Mouse (Mus musculus): ENCODE measurements at regions not wholly inside any gene's neighbourhood (a gene's known extent, or its start where the extent isn't known, plus 50 kb on each side); places are given as distances from the start of the nearest gene placed in this dataset.
A peak's percentile ranks its signal among the peaks of the same experiment; 100 is the strongest.

DNA sequence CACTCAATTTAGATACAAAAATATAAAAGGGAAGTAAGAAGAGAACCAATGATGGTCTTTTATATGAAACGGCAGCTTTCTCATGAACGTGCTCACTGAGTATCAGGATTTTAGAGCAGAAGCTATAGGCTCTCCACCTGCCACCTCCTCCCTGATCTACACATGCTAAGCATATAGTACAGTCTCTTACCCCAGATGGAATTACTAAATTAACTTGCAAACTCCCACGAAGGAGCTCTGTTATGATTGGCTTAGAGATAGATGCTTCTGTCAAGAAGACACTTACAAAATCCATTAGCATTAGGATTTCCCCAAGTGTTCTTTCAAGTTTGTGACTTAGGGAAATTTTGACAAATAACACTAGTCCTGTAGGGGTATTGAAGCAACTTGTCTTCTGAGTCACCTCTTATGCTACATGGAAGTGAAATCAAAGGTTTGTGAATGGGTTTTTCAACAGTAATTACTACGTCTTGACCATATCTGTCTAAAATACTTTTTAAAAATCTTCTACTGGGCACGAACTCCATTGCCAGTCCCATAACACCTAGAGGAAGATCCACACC lies 60.6 kb downstream of the Crygs start:
- DNase-seq (ENCODE audit: low read depth) = no peak

DNA sequence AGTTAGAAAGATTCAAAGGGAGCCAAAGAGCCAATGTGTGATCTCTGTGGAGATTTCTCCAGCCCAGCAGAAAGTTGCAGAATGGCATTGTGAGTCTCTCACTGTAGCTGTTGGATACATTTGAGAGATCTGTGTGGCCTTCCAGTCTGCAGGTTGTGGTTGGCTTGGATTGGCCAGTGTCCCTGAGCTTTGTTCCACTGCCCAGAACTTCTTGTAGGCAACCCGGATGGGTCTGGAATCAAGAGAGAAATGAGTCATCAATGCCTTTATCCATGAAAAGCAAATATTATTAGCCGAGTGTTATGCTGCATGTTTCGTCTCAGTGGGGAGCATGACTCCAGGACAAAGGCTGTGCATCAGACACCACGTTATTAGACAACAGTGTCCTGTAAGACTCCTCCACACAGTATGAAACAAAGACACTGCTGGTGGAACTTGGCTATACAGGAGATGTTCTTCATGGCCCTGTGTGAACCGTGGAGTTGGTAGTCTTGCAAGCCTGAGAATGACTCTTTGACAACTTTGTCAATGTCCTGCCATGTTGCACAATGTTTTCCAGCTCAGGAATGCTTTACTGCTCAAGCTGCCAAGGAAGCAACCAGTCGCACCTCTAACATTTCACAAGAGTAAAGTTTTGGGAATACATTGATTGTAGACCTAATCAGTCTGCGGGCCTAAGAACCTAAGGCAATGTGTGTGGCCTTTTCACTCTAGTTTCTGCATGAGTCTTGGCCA lies 67.1 kb downstream of the Crygs start:
- no peak for DNase-seq (ENCODE audit: low read depth)

DNA sequence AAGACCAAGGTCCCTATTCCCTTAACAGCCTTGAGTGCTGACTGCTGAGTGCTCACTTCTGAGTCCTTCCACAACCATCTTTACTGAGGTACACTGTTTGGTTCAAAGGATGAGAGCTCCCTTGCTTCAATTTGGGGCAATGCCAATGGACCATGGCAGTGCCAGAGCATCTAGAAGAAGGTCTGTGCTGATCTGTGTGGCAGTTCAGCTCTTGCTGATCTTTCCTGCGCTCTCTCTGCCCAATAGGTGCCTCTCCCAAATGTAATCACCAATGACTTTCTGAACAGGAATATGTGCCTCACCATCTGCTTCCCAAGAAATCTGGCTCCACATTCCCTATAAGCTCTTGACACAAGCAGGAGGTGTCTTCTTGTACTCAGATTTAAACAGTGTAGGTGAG lies 67.9 kb downstream of the Crygs start:
- no peak for DNase-seq (ENCODE audit: low read depth)

DNA sequence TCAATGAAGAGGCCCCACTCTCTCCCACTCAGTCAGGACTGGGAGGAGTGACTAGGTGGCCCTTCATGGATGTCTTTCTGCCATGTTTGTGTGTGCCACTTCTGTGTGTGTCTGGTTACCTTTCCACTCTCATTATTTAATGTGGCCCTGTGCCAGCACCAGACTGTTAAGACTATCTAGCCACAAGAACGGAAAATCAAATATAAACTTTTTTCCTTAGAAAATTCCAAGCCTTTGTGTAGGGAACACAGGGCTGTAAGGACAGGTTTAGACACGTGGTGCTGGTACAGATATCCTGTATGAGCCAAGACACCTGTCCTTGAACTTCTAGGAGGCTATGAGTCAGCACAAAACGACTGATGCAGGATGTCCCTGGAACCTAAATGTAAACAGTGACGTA lies 69.9 kb downstream of the Crygs start:
- no peak for DNase-seq (ENCODE audit: low read depth)

DNA sequence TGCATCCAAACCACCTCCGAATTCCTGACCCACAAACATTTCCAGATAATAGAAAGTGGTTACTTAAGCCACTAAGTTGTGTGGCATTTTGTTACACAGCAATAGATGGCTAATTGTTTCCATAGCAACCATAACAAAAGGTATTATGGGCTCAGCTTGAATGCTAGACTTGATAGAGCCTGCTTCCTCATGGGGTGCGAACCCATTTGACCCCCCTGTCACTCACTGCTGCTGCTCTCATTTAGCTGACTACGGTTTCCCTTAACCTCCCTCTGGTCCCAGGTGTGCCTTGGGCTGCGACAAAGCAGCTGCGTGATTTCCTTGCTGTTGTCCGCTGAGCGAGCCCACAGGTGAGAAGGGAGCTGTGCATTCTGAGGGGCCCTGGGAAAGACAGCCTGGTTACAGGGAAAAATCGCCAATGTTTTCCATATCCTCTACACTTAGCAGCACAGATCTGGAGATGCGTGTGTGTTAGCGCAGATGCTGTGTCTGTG lies 76.8 kb downstream of the Crygs start:
- DNase-seq (ENCODE audit: low read depth) = no peak

DNA sequence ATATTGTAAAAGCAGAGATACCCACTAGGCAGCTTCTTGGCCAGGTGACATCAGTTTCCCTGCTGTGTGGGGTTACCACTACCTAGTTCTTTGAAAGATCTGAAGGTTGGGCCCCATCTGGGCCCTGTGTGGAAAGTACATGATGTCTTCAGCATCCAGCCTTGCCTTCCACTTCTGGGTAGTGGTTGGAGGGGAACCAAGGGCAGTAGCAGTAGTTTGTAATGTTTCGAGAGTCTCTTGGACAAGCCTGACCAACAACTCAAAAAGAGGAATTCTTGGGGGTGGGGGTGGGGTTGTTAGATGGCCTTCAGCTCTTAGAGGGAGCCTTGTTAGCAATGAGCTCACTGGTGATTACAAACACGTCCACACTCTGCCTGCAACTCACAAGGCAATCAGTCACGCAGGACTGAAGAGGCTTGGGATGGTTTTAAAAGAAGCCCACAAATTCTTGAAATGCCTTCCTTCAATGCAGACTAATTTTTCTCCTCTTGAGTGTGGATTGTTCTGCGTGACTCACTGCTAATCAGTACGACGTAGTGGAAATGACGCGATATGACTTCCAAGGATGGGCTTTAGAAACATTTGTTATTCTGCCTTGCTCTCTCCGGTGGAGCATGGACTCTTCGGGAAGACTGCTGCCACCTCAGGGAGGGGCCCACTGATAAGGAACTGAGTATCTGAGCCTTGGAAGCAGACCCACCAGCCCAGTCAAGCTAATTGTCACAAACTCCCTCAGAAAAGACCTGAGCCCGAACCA lies 76.9 kb upstream of the Dgkg start:
- DNase-seq (ENCODE audit: low read depth) = no peak

DNA sequence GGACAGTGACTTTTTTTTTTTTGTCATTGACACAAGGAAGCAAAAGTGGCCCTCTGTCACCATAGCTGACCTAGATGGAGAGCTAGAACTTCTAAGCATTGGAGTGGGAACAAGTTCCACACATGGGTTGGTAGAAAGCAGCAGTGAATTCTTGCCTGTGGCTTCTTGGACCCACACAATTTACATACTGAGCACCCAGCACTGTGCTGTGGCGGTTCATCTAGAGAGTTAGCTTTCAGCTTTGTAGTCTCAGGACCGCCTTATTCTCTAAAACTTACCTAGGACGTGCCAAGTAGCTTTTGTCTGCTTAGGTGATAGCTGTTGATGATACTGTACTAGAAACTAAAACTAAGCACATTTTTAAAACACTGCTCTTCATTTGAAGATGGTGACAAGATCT lies 72.1 kb upstream of the Dgkg start:
- DNase-seq (ENCODE audit: low read depth) = no peak

DNA sequence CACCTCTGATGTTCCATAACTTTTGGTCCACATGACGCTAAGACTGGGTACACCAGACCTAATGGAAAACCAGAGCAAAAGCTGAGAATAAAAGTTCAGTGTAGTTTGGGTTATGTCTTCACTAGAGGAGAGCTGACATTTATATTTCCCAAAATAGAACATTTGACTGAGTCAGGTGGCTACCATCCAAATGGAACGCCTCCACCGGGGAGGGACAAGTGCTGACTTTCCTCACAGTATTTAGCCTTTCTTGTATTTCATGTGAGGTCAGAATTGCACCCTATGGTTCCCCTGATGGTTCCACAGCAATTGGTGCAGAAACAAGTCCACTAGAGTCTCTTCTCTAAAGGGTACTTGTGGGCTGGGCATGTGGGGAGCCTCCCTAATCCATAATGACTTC lies 68.2 kb upstream of the Dgkg start:
- no peak for DNase-seq (ENCODE audit: low read depth)

DNA sequence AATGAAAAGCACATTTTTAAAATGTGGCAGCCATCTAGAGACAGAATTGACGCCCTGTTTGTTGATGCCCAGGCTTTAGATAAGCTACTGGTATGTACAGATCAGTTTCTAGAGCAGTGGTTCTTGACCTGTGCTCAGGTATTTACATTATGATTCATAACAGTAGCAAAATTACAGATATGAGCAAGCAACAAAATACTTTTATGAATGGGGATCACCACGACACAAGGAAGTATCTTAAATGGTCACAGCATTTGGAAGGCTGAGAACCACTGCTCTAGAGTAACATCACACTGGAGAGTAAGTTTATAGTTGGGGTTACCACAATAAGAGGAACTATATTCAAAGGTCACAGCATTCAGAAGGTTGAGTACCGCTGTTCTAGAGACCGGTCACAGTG lies 66.3 kb upstream of the Dgkg start:
- DNase-seq (ENCODE audit: low read depth) = no peak

DNA sequence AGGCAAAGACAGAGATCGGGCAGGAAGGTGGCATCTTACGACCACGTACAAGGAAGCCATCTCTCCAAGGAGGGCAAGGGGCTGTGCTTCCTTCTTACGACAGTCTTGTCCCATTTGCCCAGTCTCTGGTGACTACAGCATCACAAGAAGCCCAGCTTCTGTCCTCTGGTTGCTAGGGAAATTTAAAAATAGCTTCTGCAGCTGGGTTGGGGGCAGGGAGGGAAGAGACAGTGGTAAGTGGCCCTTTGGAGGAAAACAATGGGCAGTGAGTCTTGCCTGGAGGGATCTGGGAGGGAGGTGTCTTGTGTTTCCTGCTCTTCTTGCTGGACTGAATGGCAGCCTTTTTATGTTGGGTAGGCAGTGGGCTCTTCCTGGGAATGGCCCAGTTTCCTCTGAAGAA lies 62.8 kb upstream of the Dgkg start:
- no peak for DNase-seq (ENCODE audit: low read depth)

DNA sequence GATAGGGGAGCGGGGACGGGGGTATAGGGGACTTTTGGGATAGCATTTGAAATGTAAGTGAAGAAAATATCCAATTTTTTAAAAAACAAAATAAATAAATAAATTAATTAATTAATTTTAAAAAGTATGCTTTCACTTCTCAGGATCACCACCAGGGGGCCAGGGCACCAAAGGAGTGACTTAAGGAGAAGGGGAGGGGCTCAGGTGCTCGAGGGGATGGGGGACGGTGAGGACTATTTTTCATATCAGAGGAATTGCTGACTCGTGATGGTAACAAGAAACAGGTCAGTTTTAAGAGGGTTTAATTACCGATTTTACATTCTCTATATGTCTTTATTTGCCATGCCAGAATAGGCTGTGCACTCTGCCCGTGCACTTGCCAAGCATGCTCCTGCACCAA lies 62.3 kb upstream of the Dgkg start:
- DNase-seq (ENCODE audit: low read depth) = peak; percentile 15

DNA sequence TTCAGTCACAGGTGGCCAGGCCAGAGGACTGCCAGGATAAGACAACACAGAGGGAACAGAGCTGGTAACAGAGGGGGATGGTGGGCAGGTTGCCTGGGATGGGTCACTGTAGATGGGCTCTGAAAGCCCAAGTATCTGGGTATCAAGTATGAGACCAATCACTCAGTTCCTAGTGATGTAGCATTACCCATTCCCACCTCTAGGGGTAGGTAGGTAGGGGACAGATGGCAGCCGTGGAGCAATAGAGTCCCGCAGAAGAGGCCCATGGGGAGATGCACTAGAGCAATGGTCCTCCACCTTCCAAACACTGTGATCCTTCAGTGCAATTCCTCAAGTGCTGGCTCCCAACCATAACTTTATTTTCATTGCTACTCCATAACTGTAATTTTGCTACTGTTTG lies 60.4 kb upstream of the Dgkg start:
- DNase-seq (ENCODE audit: low read depth) = no peak

DNA sequence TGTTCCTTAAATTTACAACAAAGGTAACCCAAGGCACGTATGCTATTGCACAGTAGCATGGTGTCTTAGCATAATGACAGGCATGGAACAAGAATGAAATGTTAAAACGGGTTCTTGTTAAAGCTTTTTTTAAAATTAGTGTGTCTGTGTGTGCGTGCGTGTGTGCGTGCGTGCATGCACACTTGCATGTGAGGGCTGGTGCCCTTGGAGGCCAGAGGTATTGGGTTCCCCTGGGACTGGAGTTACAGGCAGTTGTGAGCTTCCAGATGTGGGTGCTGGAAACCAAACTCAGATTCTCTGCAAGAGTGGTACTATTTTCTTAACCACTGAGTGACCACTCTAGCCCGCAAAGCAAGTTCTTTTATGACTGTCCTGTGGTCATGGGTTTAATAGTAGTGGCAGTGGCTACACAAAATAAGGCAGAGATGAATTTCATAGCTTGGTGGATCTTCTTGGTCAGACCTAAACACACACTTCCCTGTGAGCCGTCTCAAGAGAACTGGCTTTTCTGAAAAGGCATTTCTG lies 59.3 kb upstream of the Dgkg start:
- DNase-seq (ENCODE audit: low read depth) = no peak

DNA sequence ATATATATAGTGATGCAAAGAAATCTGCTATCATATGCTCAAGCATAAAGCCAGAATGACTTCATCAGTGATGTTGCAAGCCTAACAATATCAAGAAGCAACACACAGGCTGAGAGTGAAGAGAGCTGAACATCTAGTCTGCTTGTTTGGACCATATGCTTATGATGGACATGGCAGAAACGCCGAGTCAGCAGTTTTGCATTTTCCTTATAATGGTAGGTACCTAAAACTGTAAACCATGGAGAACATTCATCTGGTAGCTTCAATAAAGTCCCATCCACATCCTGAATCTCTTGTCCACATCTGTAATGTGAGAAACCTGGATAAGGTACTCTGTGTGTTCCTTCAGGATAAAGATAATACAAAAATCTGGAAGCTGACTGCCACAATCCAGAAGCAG lies 57.3 kb upstream of the Dgkg start:
- DNase-seq (ENCODE audit: low read depth) = no peak

DNA sequence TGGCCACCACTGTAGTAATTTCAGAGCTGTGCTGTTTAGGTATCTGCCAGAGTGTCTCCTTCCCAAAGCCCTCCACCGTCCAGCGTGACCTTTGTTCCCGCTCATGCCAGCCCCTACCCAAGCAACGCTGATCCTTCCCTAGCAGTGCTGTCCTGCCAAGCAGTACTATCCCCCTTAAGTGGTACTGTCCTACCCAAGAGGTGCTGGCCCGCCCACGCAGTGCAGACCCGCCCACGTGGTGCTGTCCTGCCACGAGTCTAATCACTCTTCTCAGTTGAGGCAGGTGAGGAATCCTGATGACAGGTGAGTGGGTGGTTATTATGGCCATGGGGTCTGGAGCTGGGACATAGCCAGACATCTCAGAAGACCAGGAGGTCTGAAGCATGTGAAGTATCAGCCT lies 51.7 kb upstream of the Dgkg start:
- DNase-seq (ENCODE audit: low read depth) = no peak

Measured in naive thymus-derived CD4-positive, alpha-beta T cell, adult 2 months (primary cell).